Mouse (Mus musculus) MEL (cell line): ENCODE measurements at regions not wholly inside any gene's neighbourhood (a gene's known extent, or its start where the extent isn't known, plus 50 kb on each side); places are given as distances from the start of the nearest gene placed in this dataset.

Experiments
- DNase-seq: peaks from one replicate; pipeline ENCODE4 v3.0.0; 2011; ENCODE audit warnings: low read depth, low spot score
- H3K27ac ChIP-seq: 2 replicates; pipeline ENCODE4 v1.5.1; 2012; ENCODE audit warnings: low read depth, mild to moderate bottlenecking, control low read depth, low read length, moderate library complexity; ENCODE audit not compliant: control insufficient read depth
- H3K27me3 ChIP-seq, 2 experiments: fragments of 150-350 bp in 1 of 2; sonication (generic) in 1 of 2; 2 replicates each; pipeline ENCODE4 v1.6.1; 2012; ENCODE audit warnings: low read length in 2 of 2, mild to moderate bottlenecking in 2 of 2, improper control_type of control experiment in 1 of 2, moderate library complexity in 1 of 2; ENCODE audit not compliant: insufficient read depth in 2 of 2, control insufficient read depth in 1 of 2
- H3K36me3 ChIP-seq, 2 experiments: 2 replicates each; pipeline ENCODE4 v1.6.1; 2012 to 2014; ENCODE audit warnings: low read length in 2 of 2, improper control_type of control experiment in 1 of 2, inconsistent platforms in 1 of 2, mild to moderate bottlenecking in 1 of 2; ENCODE audit not compliant: insufficient read depth in 2 of 2, control insufficient read depth in 1 of 2
- H3K4me1 ChIP-seq, 2 experiments: fragments of 150-350 bp in 1 of 2; sonication (generic) in 1 of 2; 2 replicates each; pipeline ENCODE4 v1.6.1; 2012; ENCODE audit warnings: low read length in 2 of 2, improper control_type of control experiment in 1 of 2, mild to moderate bottlenecking in 1 of 2; ENCODE audit not compliant: insufficient read depth in 2 of 2, control insufficient read depth in 1 of 2
- H3K4me3 ChIP-seq, 2 experiments: fragments of 150-350 bp in 1 of 2; sonication (generic) in 1 of 2; 2 replicates each; pipeline ENCODE4 v1.5.1; 2012; ENCODE audit warnings: low read depth in 2 of 2, low read length in 2 of 2, mild to moderate bottlenecking in 2 of 2, moderate library complexity in 2 of 2, control low read depth in 1 of 2, improper control_type of control experiment in 1 of 2; ENCODE audit not compliant: control insufficient read depth in 1 of 2, insufficient read depth in 1 of 2
- H3K79me2 ChIP-seq: 2 replicates; pipeline ENCODE4 v1.6.1; 2012; ENCODE audit warnings: mild to moderate bottlenecking, low read length, moderate library complexity; ENCODE audit not compliant: control insufficient read depth, poor library complexity, insufficient read depth
- H3K9ac ChIP-seq: 2 replicates; pipeline ENCODE4 v1.6.1; 2012; ENCODE audit warnings: low read depth, mild to moderate bottlenecking, control low read depth, low read length, moderate library complexity; ENCODE audit not compliant: control insufficient read depth, poor library complexity, severe bottlenecking
- H3K9me3 ChIP-seq: fragments of 150-350 bp; sonication (generic); replicated peaks from 2 replicates; pipeline ENCODE4 v1.6.1; 2012; ENCODE audit warnings: mild to moderate bottlenecking, low read length, improper control_type of control experiment, moderate library complexity; ENCODE audit not compliant: insufficient read depth
- CTCF ChIP-seq, 3 experiments: IDR thresholded peaks in 2 of 3; conservative IDR thresholded peaks in 1 of 3; 2 replicates each; pipeline ENCODE4 v1.5.1; 2011 to 2012; ENCODE audit warnings: low read length in 3 of 3, low read depth in 2 of 3, mild to moderate bottlenecking in 2 of 3, improper control_type of control experiment in 1 of 3, inconsistent platforms in 1 of 3, mixed read lengths in 1 of 3, moderate library complexity in 1 of 3; ENCODE audit not compliant: control insufficient read depth in 1 of 3, insufficient read depth in 1 of 3, poor library complexity in 1 of 3, severe bottlenecking in 1 of 3
- E2F4 ChIP-seq: IDR thresholded peaks from 2 replicates; pipeline ENCODE4 v1.6.1; 2011; ENCODE audit warnings: low read depth, low read length, improper control_type of control experiment, borderline replicate concordance
- ELF1 ChIP-seq: IDR thresholded peaks from 2 replicates; pipeline ENCODE4 v1.6.1; 2014; ENCODE audit warnings: low read depth, mild to moderate bottlenecking, inconsistent platforms, low read length, improper control_type of control experiment, moderate library complexity
- EP300 ChIP-seq, 2 experiments: IDR thresholded peaks; 2 replicates each; pipeline ENCODE4 v1.6.1; 2011; ENCODE audit warnings: improper control_type of control experiment in 2 of 2, low read length in 2 of 2, low read depth in 1 of 2, mild to moderate bottlenecking in 1 of 2
- ETS1 ChIP-seq: IDR thresholded peaks from 2 replicates; pipeline ENCODE4 v1.6.1; 2012; ENCODE audit warnings: low read depth, mild to moderate bottlenecking, inconsistent platforms, low read length, improper control_type of control experiment, moderate library complexity
- GABPA ChIP-seq: IDR thresholded peaks from 2 replicates; pipeline ENCODE4 v1.6.1; 2012; ENCODE audit warnings: low read depth, mild to moderate bottlenecking, inconsistent platforms, low read length, improper control_type of control experiment, moderate library complexity
- GATA1 ChIP-seq: IDR thresholded peaks from 2 replicates; pipeline ENCODE4 v1.6.1; 2011; ENCODE audit warnings: low read depth, low read length, improper control_type of control experiment
- HCFC1 ChIP-seq: IDR thresholded peaks from 2 replicates; pipeline ENCODE4 v1.6.1; 2012; ENCODE audit warnings: low read depth, mild to moderate bottlenecking, inconsistent platforms, low read length, improper control_type of control experiment, moderate library complexity
- JUND ChIP-seq: IDR thresholded peaks from 2 replicates; pipeline ENCODE4 v1.6.1; 2011; ENCODE audit warnings: low read depth, mild to moderate bottlenecking, improper control_type of control experiment, low read length
- MAFK ChIP-seq: IDR thresholded peaks from 2 replicates; pipeline ENCODE4 v1.6.1; 2011; ENCODE audit warnings: low read depth, mild to moderate bottlenecking, low read length, improper control_type of control experiment, borderline replicate concordance
- MAZ ChIP-seq: IDR thresholded peaks from 2 replicates; pipeline ENCODE4 v1.6.1; 2012; ENCODE audit warnings: low read depth, mild to moderate bottlenecking, inconsistent platforms, low read length, improper control_type of control experiment
- MEF2A ChIP-seq: IDR thresholded peaks from 2 replicates; pipeline ENCODE4 v1.6.1; 2014; ENCODE audit warnings: low read depth, mild to moderate bottlenecking, inconsistent platforms, low read length, improper control_type of control experiment; ENCODE audit not compliant: poor library complexity, insufficient replicate concordance, severe bottlenecking; ENCODE audit errors: extremely low read depth
- MYB ChIP-seq: IDR thresholded peaks from 2 replicates; pipeline ENCODE4 v1.6.1; 2011; ENCODE audit warnings: mild to moderate bottlenecking, low read depth, low read length, improper control_type of control experiment
- NRF1 ChIP-seq: IDR thresholded peaks from 2 replicates; pipeline ENCODE4 v1.6.1; 2014; ENCODE audit warnings: low read depth, mild to moderate bottlenecking, inconsistent platforms, low read length, improper control_type of control experiment, moderate library complexity; ENCODE audit not compliant: poor library complexity, insufficient read depth, severe bottlenecking
- POLR2AphosphoS2 ChIP-seq: IDR thresholded peaks from 2 replicates; pipeline ENCODE4 v1.6.1; 2011; ENCODE audit warnings: low read length, improper control_type of control experiment
- POLR2AphosphoS5 ChIP-seq: IDR thresholded peaks from 2 replicates; pipeline ENCODE4 v1.6.1; 2012; ENCODE audit warnings: low read depth, borderline replicate concordance, mild to moderate bottlenecking, inconsistent platforms, low read length, moderate library complexity, mixed read lengths
- RAD21 ChIP-seq: IDR thresholded peaks from 2 replicates; pipeline ENCODE4 v1.6.1; 2011; ENCODE audit warnings: mild to moderate bottlenecking, low read depth, low read length, improper control_type of control experiment
- TAL1 ChIP-seq: IDR thresholded peaks from 2 replicates; pipeline ENCODE4 v1.6.1; 2012; ENCODE audit warnings: mild to moderate bottlenecking, inconsistent platforms, low read length, moderate library complexity, mixed read lengths
- TBP ChIP-seq: IDR thresholded peaks from 2 replicates; pipeline ENCODE4 v1.8.0; 2011; ENCODE audit warnings: low read depth, low read length, improper control_type of control experiment
- USF1 ChIP-seq: IDR thresholded peaks from 2 replicates; pipeline ENCODE4 v1.6.1; 2014; ENCODE audit warnings: low read depth, mild to moderate bottlenecking, inconsistent platforms, low read length, improper control_type of control experiment, moderate library complexity
- USF2 ChIP-seq, 2 experiments: IDR thresholded peaks; 2 replicates each; pipeline ENCODE4 v1.6.1; 2011 to 2012; ENCODE audit warnings: improper control_type of control experiment in 2 of 2, low read length in 2 of 2, borderline replicate concordance in 1 of 2, inconsistent platforms in 1 of 2, low read depth in 1 of 2, mild to moderate bottlenecking in 1 of 2; ENCODE audit not compliant: insufficient read depth in 1 of 2
- ZKSCAN1 ChIP-seq: IDR thresholded peaks from 2 replicates; pipeline ENCODE4 v1.6.1; 2012; ENCODE audit warnings: low read depth, mild to moderate bottlenecking, inconsistent platforms, low read length, improper control_type of control experiment, moderate library complexity

GRCm38 (mm10) chr13:32536241-32536640 is 197.7 kb upstream of the Gmds start:
- Histone ChIP-seq H3K4me1 (no peaks in the 10 kb centered on the region), H3K27ac (no peak overlapping the region), H3K27me3 (no peaks in the 10 kb centered on the region), H3K79me2 (no peaks in the 10 kb centered on the region), H3K36me3 (no peaks in the 10 kb centered on the region), H3K4me3 (no peak overlapping the region), H3K9ac (no peak overlapping the region), H3K9me3 (no peaks in the 10 kb centered on the region)
- no peak for DNase-seq
- TF ChIP-seq NRF1 (no peak), E2F4 (no peak), CTCF (IDR thresholded peaks at IDR 0.05 in 2 of 3, conservative IDR thresholded peaks at IDR 0.05 in 1 of 3; ENCODE audit: control insufficient read depth in 1 of 3, insufficient read depth in 1 of 3, low read depth in 2 of 3, low read length in 3 of 3, poor library complexity in 1 of 3, severe bottlenecking in 1 of 3) (no peak), ELF1 (no peak), JUND (no peak), USF2 (IDR thresholded peaks at IDR 0.05; ENCODE audit: borderline replicate concordance in 1 of 2, insufficient read depth in 1 of 2, low read depth in 1 of 2, low read length in 2 of 2) (no peak), MYB (no peak), POLR2AphosphoS2 (no peak), EP300 (IDR thresholded peaks at IDR 0.05; ENCODE audit: low read depth in 1 of 2, low read length in 2 of 2) (no peak), MAFK (no peak), ZKSCAN1 (no peak), RAD21 (no peak), GATA1 (no peak), USF1 (no peak), TBP (no peak), MAZ (no peak)

GRCm38 (mm10) chr13:32535602-32536001 is 197.1 kb upstream of the Gmds start:
- H3K4me1 ChIP-seq: no peaks in the 10 kb centered on the region
- no peak overlapping the region for H3K27ac ChIP-seq
- no peak for DNase-seq
- no peaks in the 10 kb centered on the region for H3K9me3 ChIP-seq
- H3K36me3 ChIP-seq: no peaks in the 10 kb centered on the region
- no peak overlapping the region for H3K4me3 ChIP-seq
- H3K79me2 ChIP-seq: no peaks in the 10 kb centered on the region
- H3K27me3 ChIP-seq: no peaks in the 10 kb centered on the region
- no peak for TF ChIP-seq ETS1
- no peak for TF ChIP-seq POLR2AphosphoS5
- no peak for TF ChIP-seq MEF2A
- TF ChIP-seq E2F4: no peak
- TF ChIP-seq HCFC1: no peak
- TF ChIP-seq RAD21: no peak
- TF ChIP-seq GABPA: no peak
- TF ChIP-seq POLR2AphosphoS2: no peak
- no peak for TF ChIP-seq GATA1
- no peak for TF ChIP-seq EP300 (IDR thresholded peaks at IDR 0.05; ENCODE audit: low read depth in 1 of 2, low read length in 2 of 2)
- no peak for TF ChIP-seq TAL1
- no peak for TF ChIP-seq USF1
- H3K9ac ChIP-seq: no peak overlapping the region
